Comparison of ENCODE assay signal across 8 mouse cellular contexts in the genomic region with DNA sequence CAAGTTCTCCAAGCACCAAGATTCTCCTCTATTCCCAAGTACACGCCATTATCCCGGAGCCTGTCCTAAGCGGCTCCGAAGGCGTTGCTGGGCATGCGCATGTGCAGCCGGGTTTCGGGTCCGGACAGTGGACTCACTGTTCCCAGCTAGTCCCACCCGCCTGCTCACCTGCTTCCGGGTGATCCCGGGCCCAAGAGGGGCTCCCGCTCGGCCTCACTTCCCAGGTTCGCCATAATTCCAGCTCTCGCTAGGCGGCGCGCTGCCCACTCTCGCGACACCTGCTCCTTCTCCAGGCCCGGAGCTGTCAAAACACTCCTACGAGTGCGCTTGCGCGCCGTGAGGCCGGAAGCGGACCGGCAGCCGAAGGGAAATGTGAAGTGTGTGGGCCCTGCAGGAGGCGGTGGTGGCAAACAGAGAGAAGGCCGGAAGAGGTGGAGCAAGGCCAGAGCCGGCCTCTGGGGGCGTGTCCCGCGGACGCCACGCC. TPM values are rescaled to one million over a fixed set of nuclear protein-coding genes. Genes with fewer than 3 reads are reported as not detected.
A peak's percentile ranks its signal among the peaks of the same experiment; 100 is the strongest.
DNase-seq lines count a peak whose midpoint lies in the region; ATAC-seq and TF ChIP-seq lines count a peak whose summit lies in the region.
"Not testable (repeated sequence)": the region's sequence is repeated elsewhere in the genome, so short reads cannot be mapped to it uniquely, and the experiment has no call there.

TSS of gene Mfsd8 (minus strand) at position 414 of the 484 bp plus-strand sequence.

- H3K9me3 ChIP-seq in CH12.LX (replicated peaks; ENCODE audit: low read length); forebrain, embryonic 11.5 days (ENCODE audit: control insufficient read depth, low read length); heart, embryonic 16.5 days (replicated peaks; ENCODE audit: control insufficient read depth, low read length); liver, embryonic 15.5 days (replicated peaks); neural tube, embryonic 12.5 days: not testable (repeated sequence)

- not testable (repeated sequence) for TF ChIP-seq RAD21 in CH12.LX (IDR thresholded peaks at IDR 0.05; ENCODE audit: low read depth, low read length)

- H3K27me3 ChIP-seq in CH12.LX (replicated peaks); forebrain, embryonic 11.5 days (ENCODE audit: control insufficient read depth, insufficient read depth, low read length); heart, embryonic 16.5 days (ENCODE audit: control insufficient read depth, insufficient read depth, low read length); liver, embryonic 15.5 days; neural tube, embryonic 12.5 days (replicated peaks): not testable (repeated sequence)

- H3K79me2 ChIP-seq in CH12.LX (replicated peaks; ENCODE audit: control insufficient read depth, extremely low read depth, insufficient read depth, poor library complexity, severe bottlenecking) = not testable (repeated sequence)

- in situ Hi-C loops in CH12.LX (cut with MboI; ENCODE audit: low pct_ligation_motif_present, low pct_unique_long_range_greater_than_20kb, low sequenced_read_pairs) = not testable (repeated sequence)

- dilution Hi-C loops in CH12.LX (cut with MboI; ENCODE audit: extremely low pct_ligation_motif_present, extremely low pct_unique_long_range_greater_than_20kb, low sequenced_read_pairs) = not testable (repeated sequence)

- TF ChIP-seq CTCF in CH12.LX (conservative IDR thresholded peaks at IDR 0.05 in 1 of 2, IDR thresholded peaks at IDR 0.05 in 1 of 2; ENCODE audit: low read depth in 2 of 2, low read length in 2 of 2) = peak in 1 of 2 experiments; percentile 60; a peak in 2 of 4 replicates

- TF ChIP-seq POLR2A in CH12.LX (IDR thresholded peaks at IDR 0.05; ENCODE audit: low read depth, low read length) = peak; percentile 55; the same call in 1 of the 2 replicates

- H3K36me3 ChIP-seq in CH12.LX (replicated peaks in 1 of 2; ENCODE audit: control insufficient read depth in 1 of 2, insufficient read depth in 1 of 2, low read length in 1 of 2); forebrain, embryonic 11.5 days (ENCODE audit: control insufficient read depth, insufficient read depth, low read length); heart, embryonic 16.5 days (ENCODE audit: control insufficient read depth, insufficient read depth); liver, embryonic 15.5 days (replicated peaks); neural tube, embryonic 12.5 days: not testable (repeated sequence)

- peak within 1 kb of the TSS; percentile 75; the same call in 1 of the 2 replicates for H3K4me2 ChIP-seq in CH12.LX (ENCODE audit: insufficient read depth, low read depth, poor library complexity, severe bottlenecking)
- peak within 1 kb of the TSS; percentile 59 for H3K4me2 ChIP-seq in forebrain, embryonic 11.5 days (ENCODE audit: low read depth, low read length, severe bottlenecking)
- peak within 1 kb of the TSS; percentile 78 for H3K4me2 ChIP-seq in heart, embryonic 16.5 days (ENCODE audit: low read depth, low read length)
- H3K4me2 ChIP-seq in liver, embryonic 15.5 days = peak within 1 kb of the TSS; percentile 88
- H3K4me2 ChIP-seq in neural tube, embryonic 12.5 days (replicated peaks) = peak within 1 kb of the TSS; percentile 67

- not testable (repeated sequence) for H3K4me1 ChIP-seq in CH12.LX (ENCODE audit: control insufficient read depth in 1 of 2, insufficient read depth in 2 of 2); forebrain, embryonic 11.5 days (replicated peaks; ENCODE audit: control insufficient read depth, insufficient read depth, low read length); heart, embryonic 16.5 days (ENCODE audit: control insufficient read depth, insufficient read depth, low read length); neural tube, embryonic 12.5 days
- H3K4me1 ChIP-seq in liver, embryonic 15.5 days (replicated peaks) = peaks cover 13% of the 10 kb centered on the region; the same call in 1 of the 2 replicates

- peak within 1 kb of the TSS; percentile 56 to 76 (median 75) for H3K4me3 ChIP-seq in CH12.LX (replicated peaks in 1 of 3; ENCODE audit: low read depth in 2 of 3, low read length in 2 of 3, poor library complexity in 1 of 3)
- H3K4me3 ChIP-seq in forebrain, embryonic 11.5 days (ENCODE audit: low read depth, low read length) = peak within 1 kb of the TSS; percentile 38
- H3K4me3 ChIP-seq in heart, embryonic 16.5 days (ENCODE audit: low read length) = peak within 1 kb of the TSS; percentile 64
- H3K4me3 ChIP-seq in liver, embryonic 15.5 days (replicated peaks) = peak within 1 kb of the TSS; percentile 68
- H3K4me3 ChIP-seq in neural tube, embryonic 12.5 days = peak within 1 kb of the TSS; percentile 48

- not testable (repeated sequence) for H3K27ac ChIP-seq in CH12.LX (ENCODE audit: insufficient read depth, low read depth); neural tube, embryonic 12.5 days
- H3K27ac ChIP-seq in forebrain, embryonic 11.5 days (ENCODE audit: low read depth, low read length) = peak within 1 kb of the TSS; percentile 68
- peak within 1 kb of the TSS; percentile 79 for H3K27ac ChIP-seq in heart, embryonic 16.5 days (ENCODE audit: low read length)
- H3K27ac ChIP-seq in liver, embryonic 15.5 days (replicated peaks) = peak within 1 kb of the TSS; percentile 90

- peak within 1 kb of the TSS; percentile 92 for H3K9ac ChIP-seq in CH12.LX (ENCODE audit: insufficient read depth, low read depth)
- peak within 1 kb of the TSS; percentile 54 for H3K9ac ChIP-seq in forebrain, embryonic 11.5 days (ENCODE audit: low read length)
- peak within 1 kb of the TSS; percentile 75 for H3K9ac ChIP-seq in heart, embryonic 16.5 days (ENCODE audit: low read length)
- H3K9ac ChIP-seq in liver, embryonic 15.5 days = peak within 1 kb of the TSS; percentile 72
- peak within 1 kb of the TSS; percentile 48 for H3K9ac ChIP-seq in neural tube, embryonic 12.5 days

- DNase-seq in CH12.LX (ENCODE audit: extremely low read depth) = peak; percentile 96
- DNase-seq in c-Kit-positive CD71-positive TER-119-negative erythroid progenitor cells, embryonic 14.5 days (ENCODE audit: low read depth) = peak; percentile 82
- peak; percentile 97 for DNase-seq in forebrain, embryonic 11.5 days (ENCODE audit: low spot score)
- peak; percentile 96 to 97 for DNase-seq in kidney, postnatal 36 days
- peak; percentile 97 for DNase-seq in telencephalon, adult 2 months (ENCODE audit: low read depth, low spot score)

- peak; percentile 99 for ATAC-seq in forebrain, embryonic 11.5 days (replicated peaks; ENCODE audit: low FRiP score)
- peak; percentile 98 for ATAC-seq in heart, embryonic 16.5 days (replicated peaks; ENCODE audit: extremely low read depth, insufficient read depth, low FRiP score)
- peak; percentile 98 for ATAC-seq in liver, embryonic 15.5 days (ENCODE audit: insufficient read depth)
- peak; percentile 99 for ATAC-seq in neural tube, embryonic 12.5 days (ENCODE audit: low FRiP score, low read depth)

- TF ChIP-seq EP300 in CH12.LX (IDR thresholded peaks at IDR 0.05; ENCODE audit: low read length) = not testable (repeated sequence)

- WGBS in forebrain, embryonic 11.5 days = under 1% methylated on average over 37 of the region's 39 CpGs
- 0% methylated on average over 39 of the region's 39 CpGs for WGBS in heart, embryonic 16.5 days
- WGBS in liver, embryonic 15.5 days (ENCODE audit: insufficient replicate concordance) = under 1% methylated on average over 39 of the region's 39 CpGs
- under 1% methylated on average over 39 of the region's 39 CpGs for WGBS in neural tube, embryonic 12.5 days

TF ChIP-seq in CH12.LX, 34 proteins besides CTCF, POLR2A, EP300 and RAD21 (continues in another document):
- TF ChIP-seq MXI1 (IDR thresholded peaks at IDR 0.05; ENCODE audit: low read depth, low read length) (peak; percentile 80), TCF12 (IDR thresholded peaks at IDR 0.05; ENCODE audit: low read depth, low read length) (0 out of 2 replicates have a peak, but pooled peaks have one; percentile 46), SMC3 (IDR thresholded peaks at IDR 0.05; ENCODE audit: low read depth, low read length) (peak; percentile 9; the same call in 1 of the 2 replicates), MAX (IDR thresholded peaks at IDR 0.05; ENCODE audit: low read length) (peak; percentile 48; the same call in 1 of the 2 replicates), ELF1 (IDR thresholded peaks at IDR 0.05; ENCODE audit: low read depth, low read length) (peak; percentile 89), HCFC1 (IDR thresholded peaks at IDR 0.05; ENCODE audit: low read depth, low read length) (peak; percentile 72), MYC (IDR thresholded peaks at IDR 0.05; ENCODE audit: low read depth, low read length) (peak; percentile 17; the same call in 1 of the 2 replicates), ETS1 (conservative IDR thresholded peaks at IDR 0.05; ENCODE audit: low read depth, low read length) (peak; percentile 47), NRF1 (IDR thresholded peaks at IDR 0.05; ENCODE audit: low read depth, low read length) (0 out of 2 replicates have a peak, but pooled peaks have one; percentile 83), MAZ (IDR thresholded peaks at IDR 0.05; ENCODE audit: low read depth, low read length) (0 out of 2 replicates have a peak, but pooled peaks have one; percentile 29), TBP (conservative IDR thresholded peaks at IDR 0.05; ENCODE audit: low read depth, low read length) (0 out of 2 replicates have a peak, but pooled peaks have one; percentile 21), POLR2AphosphoS2 (IDR thresholded peaks at IDR 0.05; ENCODE audit: low read depth, low read length) (0 out of 2 replicates have a peak, but pooled peaks have one; percentile 63), IRF4 (IDR thresholded peaks at IDR 0.05; ENCODE audit: low read depth, low read length) (peak; percentile 64; the same call in 1 of the 2 replicates), ZMIZ1 (IDR thresholded peaks at IDR 0.05; ENCODE audit: low read depth, low read length) (peak; percentile 58), CHD2 (IDR thresholded peaks at IDR 0.05; ENCODE audit: low read length) (peak; percentile 99), NELFE (IDR thresholded peaks at IDR 0.05; ENCODE audit: low read depth, low read length) (peak; percentile 65)

RNA-seq across cellular contexts. Expression of gene Mfsd8, which starts in this region (rescaled TPM):
- total RNA-seq in CH12.LX (2012; rRNA removed) = 3.8 and 4.1 TPM in 2 replicates
- 7.7 and 8.0 TPM in 2 replicates for total RNA-seq in CH12.LX (2014; rRNA removed)
- 6.0 and 10.0 TPM in 2 replicates for polyA plus RNA-seq in CH12.LX (2012; ENCODE audit: insufficient read length, low read depth)
- 8.3 and 8.5 TPM in 2 replicates for polyA plus RNA-seq in forebrain, embryonic 11.5 days (2014; fragmentation: Nextera tagmentation; extraction: Ambion mirVana)
- polyA plus RNA-seq in heart, embryonic 16.5 days (2015; fragmentation: Nextera tagmentation; extraction: Ambion mirVana) = 6.9 and 8.6 TPM in 2 replicates
- 3.3 and 3.7 TPM in 2 replicates for polyA plus RNA-seq in liver, embryonic 15.5 days (2015; fragmentation: Nextera tagmentation; extraction: Ambion mirVana)
- polyA plus RNA-seq in neural tube, embryonic 12.5 days (2016; fragmentation: Nextera tagmentation; extraction: Ambion mirVana) = 9.4 and 9.6 TPM in 2 replicates
